Mouse (Mus musculus): ENCODE data around the gene Gm9508.
"Not testable (repeated sequence)": the region's sequence is repeated elsewhere in the genome, so short reads cannot be mapped to it uniquely, and the experiment has no call there.

Gene Gm9508

GRCm38 (mm10) chr10:77697133-77697532 lies at the start of gene Gm9508:
TSS of gene Gm9508 (minus strand) at chr10:77697233.
- DNase-seq (ENCODE audit: low read depth, low spot score), result no peak

DNA sequence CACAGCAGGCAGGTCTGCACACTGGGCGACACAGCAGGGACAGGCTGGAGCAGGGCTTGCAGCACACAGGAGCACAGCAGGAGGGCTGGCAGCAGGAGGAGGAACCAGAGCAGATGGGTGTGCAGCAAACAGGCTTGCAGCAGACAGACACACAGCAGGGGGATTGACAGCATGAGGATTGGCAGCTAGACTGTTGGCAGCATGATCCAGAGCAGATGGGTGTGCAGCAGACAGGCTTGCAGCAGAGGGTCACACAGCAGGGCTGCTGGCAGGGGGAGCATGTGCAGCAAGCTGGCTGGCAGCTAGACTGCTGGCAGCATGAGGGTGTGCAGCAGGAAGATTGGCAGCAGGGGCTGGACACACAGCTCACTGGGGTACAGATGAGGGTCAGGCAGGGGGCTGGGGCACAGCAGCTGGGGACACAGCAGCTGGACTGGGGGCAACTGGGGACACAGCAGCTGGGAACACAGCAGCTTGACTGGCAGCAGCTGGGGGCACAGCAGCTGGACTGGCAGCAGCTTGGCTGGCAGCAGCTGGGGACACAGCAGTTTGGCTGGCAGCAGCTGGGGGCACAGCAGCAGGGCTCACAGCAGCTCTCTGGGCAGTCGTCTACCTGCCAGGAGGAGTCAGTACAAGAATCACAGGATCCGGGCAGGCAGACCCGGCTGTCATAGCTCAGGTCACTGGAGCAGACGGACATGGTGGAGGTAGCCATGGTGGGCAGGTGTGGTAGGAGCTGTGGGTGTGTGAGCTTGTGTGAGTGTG lies 45.1 kb upstream of the Gm9508 start, which contains the start of gene Gm18596:
TSS of gene Gm18596 (minus strand) at position 715 of the 765 bp plus-strand sequence.
- not testable (repeated sequence) for DNase-seq (ENCODE audit: low read depth, low spot score)

DNA sequence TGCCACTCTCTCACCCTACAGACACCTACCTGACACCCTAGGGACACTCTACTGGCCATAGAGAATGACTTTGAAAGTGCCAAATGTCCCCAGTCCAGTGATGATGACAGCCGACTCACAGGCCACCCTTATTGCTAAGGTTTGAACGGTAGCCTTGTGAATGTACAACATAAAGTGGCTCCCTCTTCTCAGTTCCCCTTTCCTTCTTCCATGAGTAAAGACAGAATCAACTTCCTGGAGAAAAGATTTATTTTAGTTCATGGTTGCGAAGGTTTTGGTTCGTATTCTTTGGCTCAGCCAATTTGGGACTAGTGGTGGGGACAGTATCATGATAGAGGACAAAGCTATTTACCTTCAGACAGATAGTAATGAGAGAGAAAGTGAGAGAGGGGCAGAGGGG lies 41.9 kb upstream of the Gm9508 start:
- no peak for DNase-seq (ENCODE audit: low read depth, low spot score)

GRCm38 (mm10) chr10:77735928-77736327 lies 38.9 kb upstream of the Gm9508 start:
- DNase-seq (ENCODE audit: low read depth, low spot score), result no peak

GRCm38 (mm10) chr10:77729241-77729640 lies 32.2 kb upstream of the Gm9508 start:
- peak; percentile 35 for DNase-seq (ENCODE audit: low read depth, low spot score)

DNA sequence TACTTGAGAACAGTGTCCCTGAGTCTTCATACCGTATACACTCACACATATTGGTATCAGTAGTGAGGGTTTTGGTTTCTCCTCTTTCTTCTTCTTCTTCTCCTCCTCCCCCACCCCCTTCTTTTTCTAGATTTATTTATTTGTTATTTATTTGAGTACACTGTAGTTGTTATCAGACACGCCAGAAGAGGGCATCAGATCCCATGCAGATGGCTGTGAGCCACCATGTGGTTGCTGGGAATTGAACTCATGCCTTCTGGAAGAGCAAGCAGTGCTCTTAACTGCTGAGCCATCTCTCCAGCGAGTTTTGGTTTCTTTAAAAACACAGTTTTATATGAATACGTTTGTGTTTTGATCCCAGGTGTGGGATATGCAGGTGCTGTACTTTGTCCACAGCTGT lies 31.2 kb upstream of the Gm9508 start:
- DNase-seq (ENCODE audit: low read depth, low spot score), result no peak

DNA sequence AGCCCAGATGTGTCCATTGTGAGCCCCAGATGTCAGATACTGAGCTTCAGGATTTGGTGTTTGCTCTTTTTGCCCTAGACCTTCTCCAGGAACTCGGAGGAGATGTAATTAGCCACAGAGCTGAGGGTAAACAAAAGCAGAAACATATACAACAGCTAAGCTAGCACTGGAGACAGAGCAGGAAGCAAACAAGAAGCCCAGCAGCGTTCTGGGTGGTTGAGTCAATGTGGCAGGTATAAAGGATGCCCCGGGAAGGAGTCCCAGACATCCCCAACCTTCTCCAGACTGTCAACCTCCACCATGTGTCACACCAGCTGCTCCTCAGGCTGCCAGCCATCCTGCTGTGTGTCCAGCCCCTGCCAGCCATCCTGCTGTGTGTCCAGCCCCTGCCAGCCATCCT lies 29.2 kb upstream of the Gm9508 start, which contains the start of gene Gm10100:
TSS of gene Gm10100 (plus strand) at position 301 of the 400 bp plus-strand sequence.
- no peak for DNase-seq (ENCODE audit: low read depth, low spot score)

GRCm38 (mm10) chr10:77724855-77725254 lies 27.8 kb upstream of the Gm9508 start:
- peak; percentile 3 for DNase-seq (ENCODE audit: low read depth, low spot score)

DNA sequence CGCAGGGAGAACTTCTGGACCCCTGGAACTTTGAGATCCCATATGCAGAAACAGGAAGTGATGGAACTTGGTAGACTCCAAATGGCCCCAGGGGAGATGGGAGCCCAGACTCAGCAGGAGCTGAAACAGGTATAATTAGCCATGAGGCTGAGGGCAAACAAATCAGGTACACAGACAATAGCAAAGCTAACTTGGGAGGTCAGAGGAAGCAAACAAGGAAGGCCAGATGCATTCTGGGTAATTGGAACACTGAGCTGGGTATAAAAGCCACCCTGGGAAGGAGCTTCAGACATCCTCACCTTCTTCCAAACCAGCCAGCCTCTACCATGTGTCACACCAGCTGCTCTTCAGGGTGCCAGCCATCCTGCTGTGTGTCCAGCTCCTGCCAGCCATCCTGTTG lies 23.3 kb upstream of the Gm9508 start, which contains the start of gene Krtap12-1:
TSS of gene Krtap12-1 (plus strand) at position 301 of the 400 bp plus-strand sequence.
- not testable (repeated sequence) for DNase-seq (ENCODE audit: low read depth, low spot score)

GRCm38 (mm10) chr10:77715507-77715906 lies 18.5 kb upstream of the Gm9508 start, which contains the start of gene Gm10142:
TSS of gene Gm10142 (plus strand) at chr10:77715807.
- no peak for DNase-seq (ENCODE audit: low read depth, low spot score)

DNA sequence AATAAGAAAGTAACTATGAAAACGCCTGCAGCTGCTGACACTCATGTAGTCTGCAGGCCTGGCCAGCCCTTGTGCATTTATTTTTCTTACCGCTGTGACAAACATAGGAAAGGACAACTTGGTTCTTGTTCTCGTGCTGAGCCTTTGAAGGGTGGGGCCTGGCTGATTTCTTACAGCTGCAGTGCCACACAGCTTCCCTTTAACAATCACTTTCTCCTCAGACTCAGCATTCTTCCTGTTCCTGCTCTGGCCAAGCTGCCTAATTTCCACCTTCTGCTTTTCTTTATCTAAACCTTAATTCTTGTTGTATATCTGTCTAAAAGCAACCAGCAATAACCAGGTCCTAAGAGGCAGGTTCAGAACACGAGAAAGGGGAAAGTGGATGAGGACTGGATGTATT lies 16.7 kb upstream of the Gm9508 start:
- DNase-seq (ENCODE audit: low read depth, low spot score), result no peak

- DNase-seq (ENCODE audit: low read depth, low spot score), result not testable (repeated sequence)
Measured at GRCm38 (mm10) chr10:77711157-77711556, 14.1 kb upstream of the Gm9508 start, which contains the start of gene Gm10024. TSS of gene Gm10024 (plus strand) at chr10:77711457.

GRCm38 (mm10) chr10:77709831-77710230 lies 12.8 kb upstream of the Gm9508 start:
- no peak for DNase-seq (ENCODE audit: low read depth, low spot score)

DNA sequence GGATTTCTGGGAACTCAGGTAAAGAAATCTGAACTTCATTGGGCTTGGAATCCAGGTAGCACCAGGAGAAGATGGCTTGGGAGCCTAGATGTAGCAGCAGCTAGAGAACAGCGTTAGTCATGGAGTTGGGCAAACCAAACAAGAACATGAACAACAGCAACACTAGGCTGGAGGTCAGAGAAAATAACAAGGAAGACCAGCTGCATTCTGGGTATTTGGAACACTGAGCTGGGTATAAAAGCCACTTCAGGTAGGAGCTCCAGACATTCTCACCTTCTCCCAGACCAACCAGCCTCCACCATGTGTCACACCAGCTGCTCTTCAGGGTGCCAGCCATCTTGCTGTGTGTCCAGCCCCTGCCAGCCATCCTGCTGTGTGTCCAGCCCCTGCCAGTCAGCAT lies 9.3 kb upstream of the Gm9508 start, which contains the start of gene Gm10272:
TSS of gene Gm10272 (plus strand) at position 301 of the 400 bp plus-strand sequence.
- DNase-seq (ENCODE audit: low read depth, low spot score), result no peak

GRCm38 (mm10) chr10:77690356-77690807 lies 6.7 kb downstream of the Gm9508 start, which contains the start of gene Gm19402:
TSS of gene Gm19402 (minus strand) at chr10:77690757.
- not testable (repeated sequence) for DNase-seq (ENCODE audit: low read depth, low spot score)

GRCm38 (mm10) chr10:77687021-77687420 lies 10.0 kb downstream of the Gm9508 start:
- no peak for DNase-seq (ENCODE audit: low read depth, low spot score)

GRCm38 (mm10) chr10:77685895-77686664 lies 11.0 kb downstream of the Gm9508 start, which contains the start of gene Tspear:
TSS of gene Tspear (plus strand) at chr10:77686569.
- DNase-seq (ENCODE audit: low read depth, low spot score), result no peak

DNA sequence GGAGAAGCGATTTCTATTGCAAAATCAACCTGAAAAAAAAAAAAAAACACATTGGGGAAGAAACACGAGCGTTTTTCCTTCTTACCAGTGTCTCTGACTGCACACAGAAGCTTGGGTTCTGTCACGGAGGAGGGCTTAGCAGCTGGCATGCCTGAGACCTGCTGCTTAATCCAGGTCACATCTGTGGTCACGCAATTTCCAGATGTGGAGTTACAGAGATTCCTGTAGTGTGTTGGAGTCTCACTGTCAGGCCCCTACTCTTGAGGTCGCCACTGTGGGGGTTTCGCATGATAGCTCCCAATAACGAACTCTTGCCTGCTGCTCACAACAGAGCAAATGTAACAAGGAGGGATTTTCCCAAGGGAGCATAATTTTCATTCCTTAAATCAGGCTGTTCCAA lies 12.9 kb downstream of the Gm9508 start:
- no peak for DNase-seq (ENCODE audit: low read depth, low spot score)

DNA sequence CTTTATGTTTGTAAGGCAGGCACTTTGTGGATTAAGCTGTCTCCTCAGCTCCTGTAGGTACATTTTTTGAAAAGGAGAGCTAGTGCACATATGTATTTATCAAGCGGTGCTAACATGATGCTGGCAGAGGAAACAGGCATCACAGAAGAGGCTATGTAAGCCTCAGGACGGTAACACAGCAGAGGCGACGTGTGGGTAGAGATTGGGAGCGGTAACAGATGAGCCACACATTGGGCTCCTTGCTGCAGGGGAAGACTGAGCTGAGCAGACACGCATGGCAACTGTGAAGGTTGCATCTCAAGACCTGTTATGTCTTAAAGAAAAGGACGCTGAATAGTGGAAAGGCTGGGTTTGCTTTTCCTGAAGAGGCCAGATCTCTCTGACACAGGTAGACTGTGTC lies 14.0 kb downstream of the Gm9508 start:
- DNase-seq (ENCODE audit: low read depth, low spot score), result no peak

- DNase-seq (ENCODE audit: low read depth, low spot score), result peak; percentile 39
Measured at GRCm38 (mm10) chr10:77677562-77677961, 19.5 kb downstream of the Gm9508 start.

GRCm38 (mm10) chr10:77673765-77674164 lies 23.3 kb downstream of the Gm9508 start:
- peak; percentile 13 for DNase-seq (ENCODE audit: low read depth, low spot score)

DNA sequence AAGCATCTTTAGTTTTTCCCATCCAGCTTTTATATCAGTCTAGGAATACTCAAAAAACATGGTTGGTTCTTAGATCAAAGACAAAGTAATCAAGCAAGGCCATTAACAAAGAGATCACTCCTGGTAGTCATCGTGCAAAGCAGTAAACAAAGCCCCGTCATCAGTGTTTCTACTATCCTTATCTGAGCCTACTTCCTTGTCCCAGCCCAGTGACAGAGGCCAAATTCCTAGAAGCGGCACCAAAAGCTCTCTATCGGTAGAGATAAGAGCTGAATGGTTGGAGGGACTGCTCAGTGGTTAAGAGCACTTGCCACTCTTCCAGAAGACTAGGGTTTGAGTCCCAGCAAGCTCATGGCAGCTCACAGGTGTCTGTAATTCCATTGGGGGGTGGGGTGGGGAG lies 25.5 kb downstream of the Gm9508 start:
- DNase-seq (ENCODE audit: low read depth, low spot score), result no peak

Measured in CD4-positive, CD25-positive, alpha-beta regulatory T cell, adult 2 months (primary cell).